Mouse (Mus musculus): ENCODE measurements around the gene Commd1.

DNA sequence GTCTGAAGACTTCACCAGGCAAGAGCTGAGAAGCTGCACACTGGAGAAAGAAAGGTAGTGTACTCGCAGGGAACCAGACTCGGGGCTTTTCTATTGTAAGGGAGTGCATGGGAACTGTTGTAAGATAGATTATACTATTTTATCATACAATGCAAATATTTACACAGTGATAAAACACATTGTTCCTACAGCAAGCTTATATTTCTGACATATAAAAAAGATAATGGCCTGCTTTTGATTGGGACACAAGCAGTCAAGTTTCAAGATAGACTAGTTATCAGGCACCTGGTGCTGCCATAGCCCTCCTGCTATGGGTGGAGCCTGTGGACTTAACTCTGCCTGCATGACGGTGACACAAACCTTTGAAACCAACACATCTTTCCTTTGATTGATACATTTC, 46.8 kb upstream of the Commd1 start:
- TF ChIP-seq CTCF (IDR thresholded peaks at IDR 0.05; ENCODE audit: insufficient read depth, low read depth, low read length), result no peak
- no peak for TF ChIP-seq POLR2A (IDR thresholded peaks at IDR 0.05; ENCODE audit: insufficient read depth, low read depth, low read length)

Measured in olfactory bulb, adult 2 months (tissue).